Mouse (Mus musculus) hindbrain, embryonic 11.5 days (tissue): ENCODE data around the gene Pnliprp1. TPM values are rescaled to one million over a fixed set of nuclear protein-coding genes. Genes with fewer than 3 reads are reported as not detected.

Experiments
- ATAC-seq: fragments of 200-750 bp; cut with Nextera tagmentation; 2 replicates; pipeline ENCODE4 v1.8.0; 2017; ENCODE audit warnings: mild to moderate bottlenecking, moderate TSS enrichment, moderate library complexity; ENCODE audit not compliant: low FRiP score
- DNase-seq: peaks from one replicate; pipeline ENCODE4 v3.0.0-alpha.2; 2015; ENCODE audit warnings: low spot score
- H3K27ac ChIP-seq: fragments of 300-500 bp; sonication (generic); 2 replicates; pipeline ENCODE4 v1.5.1; 2014; ENCODE audit warnings: mild to moderate bottlenecking, low read depth, low read length
- H3K27me3 ChIP-seq: fragments of 300-500 bp; sonication (generic); 2 replicates; pipeline ENCODE4 v1.6.1; 2014; ENCODE audit warnings: mild to moderate bottlenecking, low read length, moderate library complexity, mixed read lengths; ENCODE audit not compliant: control insufficient read depth, insufficient read depth
- H3K36me3 ChIP-seq: fragments of 300-500 bp; sonication (generic); 2 replicates; pipeline ENCODE4 v1.6.1; 2014; ENCODE audit warnings: mild to moderate bottlenecking, low read length, moderate library complexity, mixed read lengths; ENCODE audit not compliant: control insufficient read depth, insufficient read depth
- H3K4me1 ChIP-seq: fragments of 300-500 bp; sonication (generic); replicated peaks from 2 replicates; pipeline ENCODE4 v1.6.1; 2014; ENCODE audit warnings: low read length, mixed read lengths; ENCODE audit not compliant: control insufficient read depth, insufficient read depth
- H3K4me2 ChIP-seq: fragments of 300-500 bp; sonication (generic); replicated peaks from 2 replicates; pipeline ENCODE4 v1.6.1; 2014; ENCODE audit warnings: mild to moderate bottlenecking, low read depth, low read length
- H3K4me3 ChIP-seq: fragments of 300-500 bp; sonication (generic); 2 replicates; pipeline ENCODE4 v1.5.1; 2014; ENCODE audit warnings: low read depth, low read length
- H3K9ac ChIP-seq: fragments of 300-500 bp; sonication (generic); 2 replicates; pipeline ENCODE4 v1.6.1; 2014; ENCODE audit warnings: low read depth, low read length
- H3K9me3 ChIP-seq: fragments of 300-500 bp; sonication (generic); 2 replicates; pipeline ENCODE4 v1.6.1; 2016; ENCODE audit warnings: low read length; ENCODE audit not compliant: control insufficient read depth
- WGBS: fragments of 180-500 bp; shearing (Covaris S2); extraction: QIAGEN DNeasy Blood & Tissue Kit; methylation state at CpG from one replicate; pipeline ENCODE4 v1.1.7; 2014; 5-methylcytosine and 5-hydroxymethylcytosine counted together
- polyA plus RNA-seq: library from polyadenylated mRNA; unstranded; fragments of >200 nt; fragmentation: Nextera tagmentation; extraction: Ambion mirVana; gene quantifications from 2 replicates; pipeline ENCODE4 v1.2.1, GENCODE M21; 2014

Gene Pnliprp1
- polyA plus RNA-seq, 1 experiment from 2014 or later, result not detected

DNA sequence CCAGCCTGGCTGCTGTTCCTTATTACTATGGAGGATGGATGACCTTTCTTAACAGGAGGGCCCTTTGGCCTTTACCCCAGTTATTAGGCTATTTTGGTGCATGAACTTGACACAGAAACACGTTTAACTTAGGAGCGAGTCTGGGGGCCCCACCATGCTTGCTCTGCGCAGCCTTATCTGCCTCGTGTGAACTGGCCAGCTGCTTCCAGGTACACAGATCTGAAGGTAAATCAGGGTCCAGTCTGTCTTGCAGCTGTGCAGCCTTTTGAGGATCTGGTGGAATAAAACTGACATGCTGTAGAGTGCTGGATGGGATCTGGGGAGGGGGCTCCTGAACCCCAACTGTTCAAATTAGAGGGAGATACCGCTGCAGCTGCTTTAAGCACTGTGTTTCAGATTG lies 931 bp upstream of the Pnliprp1 start:
- Histone ChIP-seq H3K36me3 (no peaks in the 10 kb centered on the region), H3K9me3 (no peaks in the 10 kb centered on the region), H3K27me3 (no peaks in the 10 kb centered on the region), H3K4me2 (no peak overlapping the region), H3K9ac (no peak overlapping the region), H3K4me3 (no peak overlapping the region), H3K27ac (no peak overlapping the region), H3K4me1 (no peaks in the 10 kb centered on the region)
- DNase-seq (no peak), ATAC-seq (no peak)
- 86% methylated on average over 5 of the region's 5 CpGs for WGBS

GRCm38 (mm10) chr19:58733216-58733615 lies 4.5 kb downstream of the Pnliprp1 start:
- Histone ChIP-seq H3K9me3 (no peaks in the 10 kb centered on the region), H3K4me2 (no peak overlapping the region), H3K27me3 (no peaks in the 10 kb centered on the region), H3K4me1 (no peaks in the 10 kb centered on the region), H3K4me3 (no peak overlapping the region), H3K9ac (no peak overlapping the region), H3K27ac (no peak overlapping the region), H3K36me3 (no peaks in the 10 kb centered on the region)
- DNase-seq (no peak), ATAC-seq (no peak)
- WGBS, result 82% methylated on average over 6 of the region's 6 CpGs

GRCm38 (mm10) chr19:58738111-58738510 lies 9.4 kb downstream of the Pnliprp1 start:
- H3K4me1 ChIP-seq, result no peaks in the 10 kb centered on the region
- H3K36me3 ChIP-seq, result no peaks in the 10 kb centered on the region
- no peak overlapping the region for H3K27ac ChIP-seq
- H3K9ac ChIP-seq, result no peak overlapping the region
- DNase-seq (no peak), ATAC-seq (no peak)
- H3K27me3 ChIP-seq, result no peaks in the 10 kb centered on the region
- 85% methylated on average over 4 of the region's 4 CpGs for WGBS
- no peaks in the 10 kb centered on the region for H3K9me3 ChIP-seq
- H3K4me2 ChIP-seq, result no peak overlapping the region
- no peak overlapping the region for H3K4me3 ChIP-seq

DNA sequence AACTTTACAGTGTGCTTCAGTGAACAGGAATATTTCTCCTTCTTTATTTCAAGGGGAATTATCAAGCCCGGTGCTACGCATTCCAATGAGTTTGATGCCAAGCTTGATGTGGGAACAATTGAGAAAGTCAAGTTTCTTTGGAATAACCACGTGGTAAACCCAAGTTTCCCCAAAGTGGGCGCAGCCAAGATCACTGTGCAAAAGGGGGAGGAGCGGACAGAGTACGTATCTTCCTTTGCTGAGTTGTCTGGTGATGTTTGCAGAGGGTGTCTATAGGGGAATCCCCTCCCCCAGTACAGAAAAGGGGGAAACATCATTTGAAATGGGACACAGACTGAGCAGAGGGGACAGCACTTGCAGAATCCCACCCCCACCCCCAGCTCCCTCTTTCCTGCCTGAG lies 12.3 kb downstream of the Pnliprp1 start:
- ATAC-seq (no peak), DNase-seq (no peak)
- H3K36me3 ChIP-seq, result no peaks in the 10 kb centered on the region
- WGBS, result 76% methylated on average over 6 of the region's 6 CpGs
- no peak overlapping the region for H3K4me2 ChIP-seq
- no peak overlapping the region for H3K27ac ChIP-seq
- H3K9ac ChIP-seq, result no peak overlapping the region
- H3K4me1 ChIP-seq, result no peaks in the 10 kb centered on the region
- H3K4me3 ChIP-seq, result no peak overlapping the region
- no peaks in the 10 kb centered on the region for H3K9me3 ChIP-seq
- no peaks in the 10 kb centered on the region for H3K27me3 ChIP-seq

DNA sequence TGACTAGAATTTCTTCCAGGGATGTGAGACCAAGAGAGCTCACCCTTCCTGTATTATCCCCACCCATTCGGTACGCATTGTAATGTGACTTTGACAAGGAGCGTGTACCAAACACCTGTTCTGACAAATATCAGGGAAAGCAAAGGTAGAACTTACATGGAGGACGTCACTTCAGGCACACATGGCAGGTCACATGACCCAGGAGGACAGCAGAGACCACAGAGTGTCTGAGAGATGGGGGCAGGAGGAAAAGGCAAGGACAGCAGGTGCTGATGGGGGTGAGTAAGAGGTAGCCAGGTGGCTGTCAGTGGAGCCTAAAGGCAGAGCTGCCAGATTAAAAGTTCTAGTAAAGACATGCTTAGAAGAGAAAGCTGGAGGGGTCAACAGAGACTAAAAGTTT lies 14.0 kb downstream of the Pnliprp1 start:
- H3K9ac ChIP-seq, result no peak overlapping the region
- DNase-seq, result no peak
- no peak for ATAC-seq
- H3K36me3 ChIP-seq, result no peaks in the 10 kb centered on the region
- H3K4me2 ChIP-seq, result no peak overlapping the region
- H3K27ac ChIP-seq, result no peak overlapping the region
- H3K9me3 ChIP-seq, result no peaks in the 10 kb centered on the region
- H3K27me3 ChIP-seq, result no peaks in the 10 kb centered on the region
- no peaks in the 10 kb centered on the region for H3K4me1 ChIP-seq
- WGBS, result 87% methylated on average over 4 of the region's 4 CpGs
- H3K4me3 ChIP-seq, result no peak overlapping the region

DNA sequence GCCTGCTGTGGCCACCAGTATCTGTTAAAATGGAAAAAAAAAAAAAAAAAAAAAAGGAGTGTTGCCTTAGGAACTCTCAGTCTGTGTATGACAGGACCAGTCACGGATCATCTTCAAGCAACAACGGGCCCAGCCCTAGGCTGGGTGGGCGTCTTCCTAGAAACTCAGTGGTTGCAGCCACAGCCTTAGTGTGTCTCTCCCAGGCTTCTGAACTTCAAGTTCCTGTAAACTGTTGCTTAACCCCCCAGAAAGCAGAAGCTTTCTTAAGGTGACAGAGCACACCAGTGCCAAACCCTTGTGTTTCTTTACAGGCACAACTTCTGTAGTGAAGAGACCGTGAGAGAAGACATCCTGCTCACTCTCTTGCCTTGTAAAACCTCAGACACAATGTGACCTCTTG lies 15.0 kb downstream of the Pnliprp1 start:
- Histone ChIP-seq H3K9me3 (no peaks in the 10 kb centered on the region), H3K4me3 (no peak overlapping the region), H3K9ac (no peak overlapping the region), H3K36me3 (no peaks in the 10 kb centered on the region), H3K4me1 (no peaks in the 10 kb centered on the region), H3K4me2 (no peak overlapping the region), H3K27ac (no peak overlapping the region), H3K27me3 (no peaks in the 10 kb centered on the region)
- DNase-seq (no peak), ATAC-seq (no peak)
- 82% methylated on average over 4 of the region's 4 CpGs for WGBS

DNA sequence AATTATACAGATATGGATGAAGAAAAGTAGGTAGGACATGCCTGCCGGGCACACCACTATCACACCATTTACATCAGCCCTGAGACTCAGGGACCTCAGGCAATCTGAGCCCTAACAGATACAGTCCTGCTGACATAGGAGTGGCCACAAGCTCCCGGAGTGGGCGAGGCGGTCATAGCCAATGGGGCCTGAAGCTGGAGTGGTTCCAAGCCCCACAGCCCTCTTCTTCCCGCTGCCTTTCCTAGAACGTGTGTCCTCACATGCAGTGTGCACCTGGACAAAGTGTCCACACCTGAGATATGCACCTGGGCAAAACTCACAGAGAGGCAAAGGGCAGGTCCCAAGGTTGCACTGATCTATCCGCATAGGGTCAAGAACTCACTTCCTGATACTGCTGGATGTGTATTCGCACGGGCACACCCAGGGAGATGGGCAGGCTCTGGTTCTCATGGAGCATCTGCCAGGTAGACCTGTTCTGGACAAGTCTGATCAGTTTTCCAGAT lies 18.9 kb downstream of the Pnliprp1 start:
- H3K4me2 ChIP-seq, result no peak overlapping the region
- 86% methylated on average over 9 of the region's 9 CpGs for WGBS
- no peaks in the 10 kb centered on the region for H3K9me3 ChIP-seq
- ATAC-seq (no peak), DNase-seq (no peak)
- H3K4me1 ChIP-seq, result no peaks in the 10 kb centered on the region
- no peak overlapping the region for H3K4me3 ChIP-seq
- no peak overlapping the region for H3K27ac ChIP-seq
- H3K9ac ChIP-seq, result no peak overlapping the region
- H3K36me3 ChIP-seq, result no peaks in the 10 kb centered on the region
- no peaks in the 10 kb centered on the region for H3K27me3 ChIP-seq

GRCm38 (mm10) chr19:58750822-58751221 lies 22.1 kb downstream of the Pnliprp1 start:
- Histone ChIP-seq H3K9me3 (no peaks in the 10 kb centered on the region), H3K36me3 (no peaks in the 10 kb centered on the region), H3K9ac (no peak overlapping the region), H3K4me2 (no peak overlapping the region), H3K27ac (no peak overlapping the region), H3K27me3 (no peaks in the 10 kb centered on the region), H3K4me3 (no peak overlapping the region), H3K4me1 (no peaks in the 10 kb centered on the region)
- ATAC-seq (no peak), DNase-seq (no peak)
- 92% methylated on average over 2 of the region's 2 CpGs for WGBS

GRCm38 (mm10) chr19:58751504-58751903 lies 22.8 kb downstream of the Pnliprp1 start:
- H3K36me3 ChIP-seq, result no peaks in the 10 kb centered on the region
- H3K9ac ChIP-seq, result no peak overlapping the region
- no peaks in the 10 kb centered on the region for H3K4me1 ChIP-seq
- no peak overlapping the region for H3K4me2 ChIP-seq
- no peak overlapping the region for H3K27ac ChIP-seq
- H3K9me3 ChIP-seq, result no peaks in the 10 kb centered on the region
- H3K4me3 ChIP-seq, result no peak overlapping the region
- WGBS, result 70% methylated on average over 2 of the region's 2 CpGs
- ATAC-seq (no peak), DNase-seq (no peak)
- H3K27me3 ChIP-seq, result no peaks in the 10 kb centered on the region
